Mouse (Mus musculus): ENCODE results near the gene Gm3646. TPM values are rescaled to one million over a fixed set of nuclear protein-coding genes. Genes with fewer than 3 reads are reported as not detected.

Gm3646 gene
- polyA plus RNA-seq, 1 experiment from 2014 or later = not detected

GRCm38 (mm10) chr1:39758244-39758643 is 46.9 kb downstream of the Gm3646 start:
- Histone ChIP-seq H3K4me1 (ENCODE audit: control insufficient read depth, insufficient read depth, low read length) (peaks cover 18% of the 10 kb centered on the region), H3K36me3 (ENCODE audit: control insufficient read depth, insufficient read depth, low read length) (no peaks in the 10 kb centered on the region), H3K9ac (ENCODE audit: low read depth, low read length) (no peak overlapping the region), H3K4me2 (replicated peaks; ENCODE audit: low read depth, low read length) (no peak overlapping the region), H3K9me3 (ENCODE audit: control insufficient read depth, low read length) (no peaks in the 10 kb centered on the region), H3K27ac (ENCODE audit: low read depth, low read length) (no peak overlapping the region), H3K27me3 (ENCODE audit: control insufficient read depth, insufficient read depth, low read length) (no peaks in the 10 kb centered on the region), H3K4me3 (ENCODE audit: low read length) (no peak overlapping the region)
- ATAC-seq (ENCODE audit: low FRiP score, low TSS enrichment) = no peak
- 79% methylated on average over 9 of the region's 9 CpGs for WGBS

- Histone ChIP-seq H3K4me2 (replicated peaks; ENCODE audit: low read depth, low read length) (no peak overlapping the region), H3K27ac (ENCODE audit: low read depth, low read length) (no peak overlapping the region), H3K4me1 (ENCODE audit: control insufficient read depth, insufficient read depth, low read length) (peaks cover 15% of the 10 kb centered on the region), H3K36me3 (ENCODE audit: control insufficient read depth, insufficient read depth, low read length) (no peaks in the 10 kb centered on the region), H3K9me3 (ENCODE audit: control insufficient read depth, low read length) (no peaks in the 10 kb centered on the region), H3K27me3 (ENCODE audit: control insufficient read depth, insufficient read depth, low read length) (no peaks in the 10 kb centered on the region), H3K9ac (ENCODE audit: low read depth, low read length) (no peak overlapping the region), H3K4me3 (ENCODE audit: low read length) (no peak overlapping the region)
- 88% methylated on average over 11 of the region's 11 CpGs for WGBS
- ATAC-seq (ENCODE audit: low FRiP score, low TSS enrichment) = no peak
Measured at GRCm38 (mm10) chr1:39756952-39757351, 48.2 kb downstream of the Gm3646 start.

- no peak overlapping the region for H3K9ac ChIP-seq (ENCODE audit: low read depth, low read length)
- H3K9me3 ChIP-seq (ENCODE audit: control insufficient read depth, low read length) = no peaks in the 10 kb centered on the region
- H3K4me3 ChIP-seq (ENCODE audit: low read length) = no peak overlapping the region
- H3K36me3 ChIP-seq (ENCODE audit: control insufficient read depth, insufficient read depth, low read length) = no peaks in the 10 kb centered on the region
- H3K4me1 ChIP-seq (ENCODE audit: control insufficient read depth, insufficient read depth, low read length) = peaks cover 13% of the 10 kb centered on the region
- ATAC-seq (ENCODE audit: low FRiP score, low TSS enrichment) = no peak
- 83% methylated on average over 13 of the region's 13 CpGs for WGBS
- no peaks in the 10 kb centered on the region for H3K27me3 ChIP-seq (ENCODE audit: control insufficient read depth, insufficient read depth, low read length)
- no peak overlapping the region for H3K27ac ChIP-seq (ENCODE audit: low read depth, low read length)
- no peak overlapping the region for H3K4me2 ChIP-seq (replicated peaks; ENCODE audit: low read depth, low read length)
Measured at GRCm38 (mm10) chr1:39754224-39754957, 50.7 kb downstream of the Gm3646 start.

Other genes with a start within 250 kb of the Gm3646 start
- gene Rnf149, start 227.9 kb downstream of the Gm3646 start, polyA plus RNA-seq (2014; fragmentation: Nextera tagmentation; extraction: Ambion mirVana) = 41.3 and 45.2 TPM in 2 replicates
- gene Creg2, start 153.9 kb downstream of the Gm3646 start, polyA plus RNA-seq (2014; fragmentation: Nextera tagmentation; extraction: Ambion mirVana) = 0.04 TPM in 1 of 2 replicates, not detected in the other
- gene Rfx8, start 84.3 kb downstream of the Gm3646 start, polyA plus RNA-seq (2014; fragmentation: Nextera tagmentation; extraction: Ambion mirVana) = 0.18 TPM in 1 of 2 replicates, not detected in the other
- 40.1 and 48.2 TPM in 2 replicates for gene Map4k4, start 95.6 kb upstream of the Gm3646 start, polyA plus RNA-seq (2014; fragmentation: Nextera tagmentation; extraction: Ambion mirVana)

All from kidney, embryonic 14.5 days (tissue).